Mouse (Mus musculus) liver, adult 2 months (tissue): ENCODE data around the gene Gm5129. TPM values are rescaled to one million over a fixed set of nuclear protein-coding genes. Genes with fewer than 3 reads are reported as not detected.

Experiments
- DNase-seq: peaks from one replicate; pipeline ENCODE4 v3.0.0-alpha.2; 2011; ENCODE audit warnings: low read depth, low spot score; ENCODE audit errors: extremely low read depth
- H3K27ac ChIP-seq: fragments of 200-500 bp; replicated peaks from 2 replicates; pipeline ENCODE4 v1.5.1; 2012; ENCODE audit warnings: low read depth, mild to moderate bottlenecking, control low read depth, inconsistent platforms, low read length; ENCODE audit not compliant: insufficient read depth
- H3K27me3 ChIP-seq: fragments of 200-500 bp; 2 replicates; pipeline ENCODE4 v1.6.1; 2012; ENCODE audit warnings: mild to moderate bottlenecking, moderate library complexity, low read length, inconsistent platforms; ENCODE audit not compliant: control insufficient read depth, insufficient read depth
- H3K36me3 ChIP-seq: fragments of 200-500 bp; 2 replicates; pipeline ENCODE4 v1.6.1; 2012; ENCODE audit warnings: low read length, inconsistent platforms; ENCODE audit not compliant: control insufficient read depth, insufficient read depth
- H3K4me1 ChIP-seq: fragments of 200-500 bp; 2 replicates; pipeline ENCODE4 v1.6.1; 2011; ENCODE audit warnings: low read length; ENCODE audit not compliant: control insufficient read depth, insufficient read depth
- H3K4me3 ChIP-seq: fragments of 200-500 bp; 2 replicates; pipeline ENCODE4 v1.5.1; 2011; ENCODE audit warnings: low read depth, mild to moderate bottlenecking, control low read depth, low read length, moderate library complexity; ENCODE audit not compliant: insufficient read depth
- H3K79me2 ChIP-seq: fragments of 200-500 bp; 2 replicates; pipeline ENCODE4 v1.6.1; 2012; ENCODE audit warnings: inconsistent platforms, mild to moderate bottlenecking, low read length, moderate library complexity; ENCODE audit not compliant: control insufficient read depth, insufficient read depth
- H3K9ac ChIP-seq: fragments of 200-500 bp; 2 replicates; pipeline ENCODE4 v1.6.1; 2012; ENCODE audit warnings: low read depth, mild to moderate bottlenecking, control low read depth, inconsistent platforms, low read length
- CTCF ChIP-seq: fragments of 200-500 bp; IDR thresholded peaks from 2 replicates; pipeline ENCODE4 v1.5.1; 2011; ENCODE audit warnings: low read depth, low read length, control low read depth
- POLR2A ChIP-seq: fragments of 200-500 bp; IDR thresholded peaks from 2 replicates; pipeline ENCODE4 v1.6.1; 2011; ENCODE audit warnings: low read length, control low read depth; ENCODE audit not compliant: insufficient read depth; ENCODE audit errors: extremely low read depth
- WGBS: fragments of 180-500 bp; shearing (Covaris S2); methylation state at CpG from one replicate; pipeline ENCODE4 v1.1.7; 2018; 5-methylcytosine and 5-hydroxymethylcytosine counted together
- polyA plus RNA-seq: library from polyadenylated mRNA; depleted of rRNA; stranded (reverse); fragments of >200 nt; gene quantifications from 2 replicates; pipeline ENCODE4 v1.2.3, GENCODE M21; 2012
- total RNA-seq: library from RNA; depleted of rRNA; stranded (reverse); fragments of >200 nt; gene quantifications from 2 replicates; pipeline ENCODE4 v1.2.3, GENCODE M21; 2014

Gm5129 gene
- total and polyA plus RNA-seq, 2 experiments: not detected

DNA sequence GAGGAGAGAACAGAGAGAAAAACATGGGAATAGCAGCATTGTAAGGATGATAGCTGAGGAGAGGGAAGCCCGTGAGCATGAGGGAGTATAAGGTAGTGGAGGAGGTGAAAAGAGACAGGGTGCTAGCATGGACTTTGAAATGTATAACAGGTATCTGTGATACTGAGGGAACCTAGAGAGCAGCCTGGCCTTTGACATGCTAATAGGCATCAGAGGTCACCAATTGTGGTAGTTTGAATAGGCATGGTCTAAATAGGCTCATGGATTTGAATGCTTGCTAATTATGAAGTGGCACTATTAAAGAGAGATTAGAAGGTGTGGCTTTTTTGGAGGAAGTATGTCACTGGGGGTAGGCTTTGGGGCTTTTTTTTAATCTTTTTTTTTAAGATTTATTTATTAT, 22.8 kb downstream of the Gm5129 start:
- H3K9ac ChIP-seq: no peak overlapping the region
- WGBS: 33% methylated on average over 1 of the region's 1 CpGs
- H3K79me2 ChIP-seq: no peaks in the 10 kb centered on the region
- no peaks in the 10 kb centered on the region for H3K4me1 ChIP-seq
- no peak overlapping the region for H3K27ac ChIP-seq
- no peak for DNase-seq
- no peaks in the 10 kb centered on the region for H3K36me3 ChIP-seq
- no peaks in the 10 kb centered on the region for H3K27me3 ChIP-seq
- no peak overlapping the region for H3K4me3 ChIP-seq
- no peak for TF ChIP-seq POLR2A
- TF ChIP-seq CTCF: no peak

DNA sequence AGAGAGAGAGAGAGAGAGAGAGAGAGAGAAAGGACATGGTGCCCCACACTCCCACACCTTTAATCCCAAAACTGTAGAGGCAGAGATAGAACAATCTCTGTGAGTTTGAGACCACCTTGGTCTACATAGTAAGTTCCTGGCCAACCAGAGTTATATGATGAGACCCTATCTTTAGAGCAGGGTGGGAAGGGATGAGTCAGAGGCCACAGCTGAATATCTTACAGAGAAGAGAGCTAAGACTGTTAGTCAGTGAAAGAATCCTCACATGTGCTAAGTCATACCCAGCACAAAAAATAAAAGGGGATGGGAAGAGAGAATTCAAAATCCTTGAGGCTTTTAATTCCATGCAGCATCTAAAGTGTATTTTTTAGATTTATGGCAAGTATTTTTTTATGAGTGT, 24.1 kb downstream of the Gm5129 start:
- no peaks in the 10 kb centered on the region for H3K4me1 ChIP-seq
- no peak overlapping the region for H3K4me3 ChIP-seq
- DNase-seq: no peak
- no peak overlapping the region for H3K9ac ChIP-seq
- no peaks in the 10 kb centered on the region for H3K79me2 ChIP-seq
- no peaks in the 10 kb centered on the region for H3K36me3 ChIP-seq
- no peaks in the 10 kb centered on the region for H3K27me3 ChIP-seq
- TF ChIP-seq CTCF (no peak), POLR2A (no peak)
- H3K27ac ChIP-seq: no peak overlapping the region

DNA sequence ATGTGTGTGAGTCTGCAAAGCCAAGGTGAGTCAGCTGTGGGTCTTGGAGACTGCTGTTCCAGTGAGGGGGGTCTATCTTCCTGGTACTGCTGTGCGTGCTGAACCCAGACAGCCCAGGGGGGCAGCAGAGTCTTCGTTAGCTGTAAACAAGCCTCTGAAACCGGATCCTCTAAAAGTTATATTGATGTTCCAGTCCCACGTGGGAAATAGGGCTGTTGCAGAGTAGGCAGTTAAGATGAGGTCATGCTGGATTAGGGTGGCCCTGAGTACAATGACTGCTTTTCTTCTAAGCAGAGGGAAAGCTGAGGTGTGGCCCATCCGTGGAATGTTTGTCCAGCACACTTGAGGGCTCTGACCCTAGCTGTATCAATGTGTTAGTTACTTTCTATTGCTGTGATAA, 27.5 kb downstream of the Gm5129 start:
- 51% methylated on average over 5 of the region's 5 CpGs for WGBS
- DNase-seq: no peak
- TF ChIP-seq POLR2A: no peak
- TF ChIP-seq CTCF: no peak

DNA sequence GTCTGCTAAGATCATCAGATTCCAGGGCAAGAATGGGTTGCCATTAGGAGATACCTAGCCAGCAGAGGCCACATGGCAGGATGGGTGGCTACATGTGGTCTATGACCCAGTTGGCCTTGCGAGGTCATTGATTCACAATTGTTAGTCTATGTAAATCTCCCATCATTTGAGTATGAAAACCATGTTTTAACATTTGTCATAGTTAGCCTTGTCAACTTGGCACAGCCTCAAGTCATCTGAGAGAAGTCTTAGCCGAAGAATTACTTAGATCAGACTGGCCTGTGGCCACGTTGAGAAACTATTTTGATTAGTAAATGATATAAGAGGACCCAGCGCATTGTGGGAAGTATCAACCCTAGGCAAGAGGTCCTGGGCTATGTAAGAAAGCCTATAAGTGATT, 28.5 kb downstream of the Gm5129 start:
- TF ChIP-seq POLR2A (no peak), CTCF (no peak)
- 83% methylated on average over 4 of the region's 4 CpGs for WGBS
- H3K27ac ChIP-seq: no peak overlapping the region
- no peaks in the 10 kb centered on the region for H3K79me2 ChIP-seq
- no peaks in the 10 kb centered on the region for H3K4me1 ChIP-seq
- H3K4me3 ChIP-seq: no peak overlapping the region
- no peaks in the 10 kb centered on the region for H3K36me3 ChIP-seq
- DNase-seq: no peak
- no peaks in the 10 kb centered on the region for H3K27me3 ChIP-seq
- no peak overlapping the region for H3K9ac ChIP-seq

More for the DNA sequence above, 27.5 kb downstream of the Gm5129 start:
- Histone ChIP-seq H3K9ac (no peak overlapping the region), H3K79me2 (no peaks in the 10 kb centered on the region), H3K4me3 (no peak overlapping the region), H3K27ac (no peak overlapping the region), H3K27me3 (no peaks in the 10 kb centered on the region), H3K4me1 (no peaks in the 10 kb centered on the region), H3K36me3 (no peaks in the 10 kb centered on the region)

DNA sequence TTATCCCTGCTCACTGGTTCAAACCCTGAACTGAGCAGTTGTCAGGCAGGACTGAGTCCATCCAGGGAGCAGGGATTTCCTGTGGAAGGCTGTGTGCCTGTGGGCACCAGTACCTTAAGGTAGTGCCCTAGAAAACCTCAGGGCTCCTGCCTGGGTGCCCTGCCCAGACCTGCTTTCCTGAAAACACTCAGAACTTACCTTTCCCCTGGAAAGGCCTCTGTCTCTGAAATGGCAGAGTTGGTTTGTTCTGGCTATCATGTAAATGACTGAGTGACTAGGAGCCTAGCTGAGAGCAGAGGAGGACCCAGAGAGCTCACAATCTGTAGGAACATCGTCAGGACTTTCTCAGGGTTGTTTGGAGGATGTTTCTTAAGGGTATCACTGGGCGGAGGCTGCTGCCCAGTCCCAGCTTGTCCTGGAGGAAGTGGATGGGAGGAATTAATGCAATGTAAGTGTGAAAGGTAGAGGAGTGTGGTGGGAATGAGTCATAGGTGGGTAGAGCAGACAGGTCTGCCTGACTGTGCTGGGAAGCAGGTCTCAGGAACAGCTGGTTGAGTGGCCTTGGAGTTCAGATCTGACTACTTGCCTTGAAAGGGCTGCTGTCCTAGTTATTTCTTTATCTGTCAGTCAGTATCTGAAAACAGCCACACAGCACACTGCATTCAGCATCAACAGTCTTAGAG, 36.1 kb downstream of the Gm5129 start:
- no peak overlapping the region for H3K27ac ChIP-seq
- WGBS: 89% methylated on average over 2 of the region's 2 CpGs
- H3K27me3 ChIP-seq: no peaks in the 10 kb centered on the region
- no peaks in the 10 kb centered on the region for H3K36me3 ChIP-seq
- H3K79me2 ChIP-seq: no peaks in the 10 kb centered on the region
- no peaks in the 10 kb centered on the region for H3K4me1 ChIP-seq
- no peak overlapping the region for H3K4me3 ChIP-seq
- DNase-seq: no peak
- H3K9ac ChIP-seq: no peak overlapping the region
- TF ChIP-seq CTCF: no peak
- no peak for TF ChIP-seq POLR2A

DNA sequence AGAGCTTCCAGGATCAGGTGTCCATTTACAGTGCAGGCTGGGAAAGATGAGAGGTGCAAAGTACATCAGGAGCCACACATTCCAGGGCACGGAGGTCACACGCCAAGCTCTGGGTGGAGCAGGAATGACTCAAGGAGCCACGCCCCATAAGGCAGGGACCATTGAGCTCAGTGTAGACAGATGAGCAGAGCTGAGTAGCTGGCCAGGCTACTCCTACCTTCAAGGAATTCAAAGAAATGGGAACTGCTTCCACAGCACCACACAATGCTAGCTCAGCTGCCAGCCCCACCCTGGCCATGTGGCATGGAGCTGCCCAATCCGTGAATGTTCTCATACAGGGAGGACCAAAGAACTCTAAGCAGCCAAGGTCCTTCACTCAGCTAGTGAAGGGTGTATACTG, 37.2 kb downstream of the Gm5129 start:
- Histone ChIP-seq H3K4me1 (no peaks in the 10 kb centered on the region), H3K4me3 (no peak overlapping the region), H3K79me2 (no peaks in the 10 kb centered on the region), H3K27me3 (no peaks in the 10 kb centered on the region), H3K9ac (no peak overlapping the region), H3K36me3 (no peaks in the 10 kb centered on the region), H3K27ac (no peak overlapping the region)
- 86% methylated on average over 4 of the region's 4 CpGs for WGBS
- no peak for DNase-seq
- TF ChIP-seq CTCF: no peak
- TF ChIP-seq POLR2A: no peak
